Mouse (Mus musculus): ENCODE measurements around the gene Gm28171. TPM values are rescaled to one million over a fixed set of nuclear protein-coding genes. Genes with fewer than 3 reads are reported as not detected.
"Not testable (repeated sequence)": the region's sequence is repeated elsewhere in the genome, so short reads cannot be mapped to it uniquely, and the experiment has no call there.

Gene Gm28171
- polyA plus RNA-seq (2012; rRNA removed), result not detected in 2 replicates

GRCm38 (mm10) chrY:5793095-5793494, at the start of gene Gm28171:
Gene Gm28171, plus strand, starts transcription at chrY:5793395.
- not testable (repeated sequence) for DNase-seq (ENCODE audit: low spot score)

Other genes with a start within 250 kb of the Gm28171 start
- gene Gm21854, start 136.4 kb upstream of the Gm28171 start, polyA plus RNA-seq (2012; rRNA removed), result not detected in 2 replicates
- not detected in 2 replicates for gene Gm20914, start 67.4 kb upstream of the Gm28171 start, polyA plus RNA-seq (2012; rRNA removed)
- gene Gm21778, start 149.1 kb downstream of the Gm28171 start, polyA plus RNA-seq (2012; rRNA removed), result not detected in 2 replicates